Mouse (Mus musculus): ENCODE data around the gene Igll1.
"Not testable (repeated sequence)": the region's sequence is repeated elsewhere in the genome, so short reads cannot be mapped to it uniquely, and the experiment has no call there.

The Igll1 gene

GRCm38 (mm10) chr16:16863978-16864377 lies at the start of gene Igll1:
Igll1 (minus strand) TSS chr16:16863985.
- no peak for DNase-seq (ENCODE audit: low spot score in 2 of 2)

- peak in 1 of 2 experiments; percentile 34 for DNase-seq (ENCODE audit: low spot score in 2 of 2)
Measured at GRCm38 (mm10) chr16:16913440-16913839, 49.7 kb upstream of the Igll1 start.

GRCm38 (mm10) chr16:16911641-16912597 lies 48.1 kb upstream of the Igll1 start:
- DNase-seq (ENCODE audit: low spot score in 2 of 2): peak; percentile 68 to 71

DNA sequence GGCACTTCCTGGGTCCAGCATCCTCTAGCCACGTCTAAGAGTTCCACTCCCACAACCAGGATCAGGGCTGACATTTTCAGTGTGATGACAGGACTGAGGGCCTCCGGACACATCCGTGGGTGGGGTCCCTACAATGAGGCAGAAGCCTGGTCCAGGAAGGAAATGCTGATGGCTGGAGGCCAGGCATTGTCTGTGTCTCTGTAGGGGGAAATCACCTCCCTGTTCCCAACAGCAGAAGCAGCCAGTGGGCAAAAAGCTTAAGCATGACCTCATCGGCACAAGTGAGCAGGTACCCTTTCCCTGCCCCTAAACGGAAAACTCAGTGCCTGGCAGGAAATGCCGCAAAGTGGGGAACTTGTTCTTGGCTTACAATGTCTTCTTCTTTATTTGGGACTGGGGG lies 44.0 kb upstream of the Igll1 start:
- DNase-seq (ENCODE audit: low spot score in 2 of 2): no peak

DNA sequence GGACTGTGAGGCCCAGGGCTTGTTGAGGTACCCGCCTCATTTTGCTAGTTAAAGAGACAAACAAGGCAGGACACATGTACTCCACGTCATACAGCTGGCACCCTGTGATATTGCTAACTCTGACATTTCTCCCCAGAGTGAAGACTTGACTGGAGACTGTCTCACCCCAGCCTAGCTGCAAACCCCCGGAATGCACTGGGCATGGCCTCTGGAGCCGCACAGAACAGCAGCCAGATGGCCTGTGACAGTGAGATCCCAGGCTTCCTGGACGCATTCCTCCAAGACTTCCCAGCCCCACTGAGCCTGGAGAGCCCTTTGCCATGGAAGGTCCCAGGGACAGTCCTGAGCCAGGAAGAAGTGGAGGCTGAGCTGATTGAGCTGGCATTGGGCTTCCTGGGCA lies 39.4 kb upstream of the Igll1 start:
- no peak for DNase-seq (ENCODE audit: low spot score in 2 of 2)

DNA sequence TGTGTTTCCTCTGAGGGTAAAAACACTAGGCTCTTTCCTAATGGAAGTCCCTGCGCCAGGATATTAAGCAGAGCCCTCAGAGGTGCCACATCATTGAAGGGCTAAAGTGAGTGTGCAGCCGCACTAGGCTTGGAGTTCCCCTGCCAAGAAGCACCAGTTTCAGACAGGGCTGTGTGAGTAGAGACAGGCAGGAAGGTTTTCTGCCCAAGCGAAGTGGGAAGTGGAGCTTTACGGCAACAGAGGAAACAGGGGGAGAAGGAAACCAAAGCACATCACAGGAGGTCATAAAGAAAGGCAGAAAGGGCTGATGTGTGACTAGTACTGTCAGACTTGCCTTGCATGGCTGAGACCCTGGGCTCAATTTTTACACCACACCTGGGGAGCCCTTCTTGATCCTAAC lies 38.5 kb upstream of the Igll1 start:
- no peak for DNase-seq (ENCODE audit: low spot score in 2 of 2)

DNA sequence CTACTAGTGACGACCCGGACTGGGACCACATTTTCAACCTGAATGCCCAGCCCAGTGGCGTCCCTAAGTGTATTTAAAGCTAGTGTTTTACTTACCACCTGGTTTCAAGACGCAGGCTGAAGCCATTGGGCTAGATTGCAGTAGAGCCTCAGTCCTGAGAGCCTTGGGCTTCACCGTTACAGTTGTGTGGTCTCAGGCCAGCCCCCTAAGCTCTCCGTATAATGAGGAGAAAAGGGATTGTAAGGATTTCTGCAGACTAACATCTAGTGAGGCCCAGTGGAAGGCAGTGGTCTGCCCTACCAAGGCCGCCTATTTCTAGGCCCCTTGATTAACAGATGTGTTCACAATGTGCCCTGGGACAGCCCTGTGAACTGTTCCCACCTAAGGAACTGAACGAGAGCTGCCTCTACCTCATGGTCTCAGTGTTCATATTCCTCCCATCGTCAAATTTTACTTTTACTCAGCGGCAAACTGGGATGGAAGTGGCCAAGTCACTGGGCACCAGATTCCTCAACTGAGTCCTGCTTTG lies 33.3 kb upstream of the Igll1 start:
- DNase-seq (ENCODE audit: low spot score in 2 of 2): no peak

GRCm38 (mm10) chr16:16896382-16897055 lies 32.7 kb upstream of the Igll1 start, which contains the start of gene Ppm1f:
Ppm1f (plus strand) TSS chr16:16896469.
- peak; percentile 97 for DNase-seq (ENCODE audit: low spot score in 2 of 2)

GRCm38 (mm10) chr16:16896015-16896381 lies 32.2 kb upstream of the Igll1 start:
- no peak for DNase-seq (ENCODE audit: low spot score in 2 of 2)

GRCm38 (mm10) chr16:16892366-16892765 lies 28.6 kb upstream of the Igll1 start:
- no peak for DNase-seq (ENCODE audit: low spot score in 2 of 2)

GRCm38 (mm10) chr16:16888341-16888740 lies 24.6 kb upstream of the Igll1 start:
- DNase-seq (ENCODE audit: low spot score in 2 of 2): no peak

DNA sequence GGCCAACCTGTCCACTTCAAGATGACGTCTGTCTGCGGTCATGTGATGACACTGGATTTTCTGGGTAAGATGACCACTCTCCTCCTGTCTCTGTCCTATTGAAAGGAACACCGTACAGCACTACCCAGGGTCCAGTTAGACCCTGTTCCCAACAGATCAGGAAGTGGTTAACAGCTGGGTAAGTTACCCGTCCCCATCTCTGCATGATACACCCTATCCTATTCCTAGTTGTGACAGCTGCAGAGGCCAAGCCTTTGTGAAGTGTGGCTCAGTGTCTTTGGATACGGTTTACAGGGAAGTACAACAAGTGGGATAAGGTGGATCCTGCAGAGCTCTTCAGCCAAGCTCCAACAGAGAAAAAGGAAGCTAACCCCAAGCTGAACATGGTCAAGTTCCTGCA lies 15.2 kb upstream of the Igll1 start:
- DNase-seq (ENCODE audit: low spot score in 2 of 2): no peak

- DNase-seq (ENCODE audit: low spot score in 2 of 2): peak; percentile 90 to 94
Measured at GRCm38 (mm10) chr16:16870617-16871331, 7.0 kb upstream of the Igll1 start, which contains the start of the genes Top3b and Vpreb1. Top3b (plus strand) TSS chr16:16870736. Vpreb1 (minus strand) TSS chr16:16870843.

DNA sequence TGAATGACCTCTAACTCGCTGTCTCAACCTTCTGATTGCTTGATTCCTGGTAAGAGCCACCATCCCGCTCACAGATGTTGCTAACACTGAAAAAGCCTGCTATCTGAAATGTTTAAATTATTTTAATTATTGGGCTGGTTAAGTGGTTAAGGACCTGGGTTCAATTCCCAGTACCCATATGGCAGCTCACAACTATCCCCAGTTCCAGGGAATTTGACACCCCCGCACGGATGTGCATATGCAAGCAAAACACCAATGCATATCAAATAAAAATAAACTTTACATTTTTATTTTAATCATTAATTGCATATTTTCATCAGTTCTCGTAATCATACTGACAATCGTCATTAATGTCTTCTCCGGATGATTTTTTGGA lies 6.4 kb upstream of the Igll1 start:
- DNase-seq (ENCODE audit: low spot score in 2 of 2): no peak

- DNase-seq (ENCODE audit: low spot score in 2 of 2): no peak
Measured at GRCm38 (mm10) chr16:16865696-16866561, 2.1 kb upstream of the Igll1 start.

DNA sequence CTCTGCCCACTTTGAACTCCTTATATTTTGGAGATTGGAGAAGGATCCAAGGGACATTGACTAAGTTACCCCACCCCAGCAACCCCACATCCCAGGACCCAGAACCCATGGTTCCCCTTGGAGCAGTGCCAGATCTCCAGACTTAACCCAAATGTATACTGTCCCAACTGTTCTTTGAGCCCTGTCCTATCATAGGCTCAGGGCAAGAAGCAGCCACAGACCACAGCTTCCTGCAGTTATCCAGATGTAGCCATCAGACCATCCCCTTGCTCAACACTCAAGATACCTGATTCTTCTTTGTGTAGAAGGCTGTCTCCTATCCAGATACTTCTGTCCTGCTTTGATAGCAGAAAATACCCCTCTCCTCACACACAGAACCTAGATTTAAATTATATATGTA lies 1.4 kb upstream of the Igll1 start:
- DNase-seq (ENCODE audit: low spot score in 2 of 2): no peak

DNA sequence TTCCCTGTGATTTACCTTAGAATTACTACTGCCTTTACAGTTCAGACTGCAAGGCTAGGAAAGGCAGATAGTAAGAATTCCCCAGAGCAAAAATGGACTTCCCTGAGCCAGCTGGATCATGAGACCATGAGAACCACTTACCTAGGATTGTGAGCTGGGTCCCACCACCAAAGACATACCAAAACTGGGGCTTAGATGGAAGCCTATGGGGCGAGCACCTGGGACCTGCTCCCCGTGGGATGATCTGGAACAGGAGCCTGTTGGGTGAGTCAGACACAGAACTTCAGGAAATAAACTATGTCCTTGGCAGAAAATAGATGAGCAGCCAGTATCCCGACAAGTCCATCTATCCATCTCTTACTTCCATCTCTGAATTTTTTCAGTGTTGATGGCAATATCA lies 1.5 kb downstream of the Igll1 start:
- no peak for DNase-seq (ENCODE audit: low spot score in 2 of 2)

DNA sequence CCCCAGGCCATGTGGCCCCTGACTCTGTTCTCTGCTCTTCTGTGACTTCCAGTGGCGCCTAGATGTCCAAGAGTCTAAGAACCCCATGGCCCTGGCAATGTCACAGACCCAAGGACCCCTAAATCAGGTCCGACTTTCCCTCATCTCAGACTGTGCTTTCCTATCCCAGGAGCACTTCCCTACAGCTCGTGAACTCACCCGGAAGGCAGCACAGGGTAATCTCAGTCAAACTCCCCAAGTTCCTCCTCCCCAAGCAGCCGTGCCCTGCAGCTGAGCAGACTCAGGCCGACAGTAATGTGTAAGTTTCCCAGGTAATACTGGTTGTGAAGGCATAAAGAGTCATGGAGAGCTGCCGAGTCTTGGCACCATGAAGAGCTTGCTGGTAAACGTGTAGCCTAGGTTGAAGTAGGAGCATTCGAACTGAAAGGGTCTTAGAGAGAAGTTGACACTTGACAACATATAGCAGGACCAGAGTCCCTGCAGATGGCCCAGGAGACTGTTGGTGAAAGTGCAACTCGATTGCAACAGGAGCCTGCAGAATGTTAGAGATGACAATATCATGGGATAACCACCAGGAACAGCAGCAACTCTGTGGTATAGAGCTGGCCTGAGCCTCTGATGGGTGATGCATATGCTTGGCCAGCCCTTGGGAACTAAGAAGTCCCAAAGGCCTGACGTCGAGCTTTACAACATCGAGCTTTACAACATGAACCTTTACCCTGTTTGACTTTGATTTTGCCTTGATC lies 6.9 kb downstream of the Igll1 start:
- no peak for DNase-seq (ENCODE audit: low spot score in 2 of 2)

- DNase-seq (ENCODE audit: low spot score in 2 of 2): not testable (repeated sequence)
Measured at GRCm38 (mm10) chr16:16856054-16856453, 7.7 kb downstream of the Igll1 start.

DNA sequence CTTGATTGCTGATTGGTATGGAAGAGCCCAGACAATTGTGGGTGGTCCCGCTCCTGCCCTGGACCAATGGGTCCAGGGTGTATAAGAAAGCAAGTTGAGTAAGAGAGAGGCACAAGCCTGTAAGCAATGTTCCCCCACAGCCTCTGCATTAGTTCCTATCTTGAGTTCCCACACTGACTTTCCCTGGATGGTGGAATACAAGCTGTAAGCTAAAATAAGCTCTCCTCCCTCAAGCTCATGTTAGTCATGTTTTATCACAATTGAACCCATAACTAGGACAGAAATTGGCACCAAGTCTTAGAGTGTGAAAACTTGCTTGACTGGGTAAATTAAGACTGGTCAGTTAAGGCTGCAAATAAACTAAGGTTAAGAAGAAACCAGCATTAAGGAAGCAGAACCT lies 8.2 kb downstream of the Igll1 start:
- DNase-seq (ENCODE audit: low spot score in 2 of 2): peak in 1 of 2 experiments; percentile 15

Measured in frontal cortex, postnatal 36 days (tissue).